Mouse (Mus musculus): ENCODE measurements around the gene Gcnt4.

The Gcnt4 gene

GRCm38 (mm10) chr13:96993291-96993989, 69.0 kb downstream of the Gcnt4 start:
- DNase-seq (ENCODE audit: low spot score): no peak

GRCm38 (mm10) chr13:96995243-96995642, 70.8 kb downstream of the Gcnt4 start:
- no peak for DNase-seq (ENCODE audit: low spot score)

- DNase-seq (ENCODE audit: low spot score): no peak
These were observed 72.6 kb downstream of the Gcnt4 start for GRCm38 (mm10) chr13:96997080-96997479.

Data from layer of hippocampus, adult 11-12 months (tissue).